Mouse (Mus musculus) cerebellum, adult 2 months (tissue): ENCODE measurements around the gene Msi2.

Experiments
- CTCF ChIP-seq: fragments of 200-500 bp; IDR thresholded peaks from 2 replicates; pipeline ENCODE4 v1.5.1; 2011; ENCODE audit warnings: low read depth, mild to moderate bottlenecking, control low read depth, low read length, moderate library complexity, borderline replicate concordance; ENCODE audit not compliant: insufficient read depth
- POLR2A ChIP-seq: fragments of 200-500 bp; IDR thresholded peaks from 2 replicates; pipeline ENCODE4 v1.6.1; 2011; ENCODE audit warnings: low read length, control low read depth, borderline replicate concordance; ENCODE audit not compliant: insufficient read depth

DNA sequence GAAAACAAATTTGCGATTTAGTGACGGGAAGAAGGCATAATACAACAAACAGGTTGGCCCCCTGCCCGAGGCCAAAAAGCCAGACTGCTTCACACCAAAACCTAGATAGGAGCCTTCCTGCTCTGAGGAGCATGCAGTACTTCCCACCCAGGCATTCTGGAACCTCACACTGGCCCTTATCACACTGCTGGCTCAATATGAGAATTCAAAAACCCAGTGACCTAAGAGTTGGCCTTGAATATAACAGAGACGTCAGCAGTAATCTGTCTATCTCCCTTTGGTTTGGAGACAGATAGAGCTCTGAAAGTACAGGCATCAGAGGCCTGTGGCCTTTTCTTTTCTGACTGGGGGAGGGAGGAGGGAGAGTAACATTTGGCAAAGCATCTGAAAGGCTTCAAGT lies 194.4 kb downstream of the Msi2 start:
- no peak for TF ChIP-seq CTCF
- no peak for TF ChIP-seq POLR2A
